Mouse (Mus musculus) limb, embryonic 10.5 days (tissue): Measurements from ENCODE around the gene Eid2b. TPM values are rescaled to one million over a fixed set of nuclear protein-coding genes. Genes with fewer than 3 reads are reported as not detected.
A peak's percentile ranks its signal among the peaks of the same experiment; 100 is the strongest.

Experiments
- DNase-seq: peaks from one replicate; pipeline ENCODE4 v3.0.0-alpha.2; 2017; ENCODE audit warnings: low spot score
- H3K27ac ChIP-seq: fragments of 300-500 bp; sonication (generic); 2 replicates; pipeline ENCODE4 v1.5.1; 2016; ENCODE audit warnings: mild to moderate bottlenecking
- H3K27me3 ChIP-seq: fragments of 300-500 bp; sonication (generic); 2 replicates; pipeline ENCODE4 v1.6.1; 2016; ENCODE audit warnings: low read depth, mild to moderate bottlenecking; ENCODE audit not compliant: poor library complexity, severe bottlenecking
- H3K36me3 ChIP-seq: fragments of 300-500 bp; sonication (generic); 2 replicates; pipeline ENCODE4 v1.6.1; 2016; ENCODE audit warnings: mild to moderate bottlenecking, moderate library complexity
- H3K4me1 ChIP-seq: fragments of 300-500 bp; sonication (generic); 2 replicates; pipeline ENCODE4 v1.6.1; 2016
- H3K4me3 ChIP-seq: fragments of 300-500 bp; sonication (generic); 2 replicates; pipeline ENCODE4 v1.5.1; 2016; ENCODE audit warnings: mild to moderate bottlenecking, moderate library complexity
- H3K9me3 ChIP-seq: fragments of 300-500 bp; sonication (generic); replicated peaks from 2 replicates; pipeline ENCODE4 v1.6.1; 2016; ENCODE audit warnings: mild to moderate bottlenecking
- WGBS: fragments of 180-500 bp; shearing (Covaris S2); methylation state at CpG from one replicate; pipeline ENCODE4 v1.1.7; 2016; 5-methylcytosine and 5-hydroxymethylcytosine counted together
- polyA plus RNA-seq: library from polyadenylated mRNA; unstranded; fragments of >200 nt; fragmentation: Nextera tagmentation; extraction: Ambion mirVana; gene quantifications from 2 replicates; pipeline ENCODE4 v1.2.1, GENCODE M21; 2016

Gene Eid2b
- polyA plus RNA-seq, 1 experiment from 2014 or later, result 11.2 TPM

GRCm38 (mm10) chr7:28311151-28311925 is 33.8 kb downstream of the Eid2b start:
- Histone ChIP-seq H3K27me3 (no peaks in the 10 kb centered on the region), H3K36me3 (peaks cover 68% of the 10 kb centered on the region), H3K9me3 (no peaks in the 10 kb centered on the region), H3K4me1 (peaks cover 20% of the 10 kb centered on the region), H3K27ac (peak overlapping the region; percentile 93), H3K4me3 (peak overlapping the region; percentile 84)
- no peak for DNase-seq
- 6% methylated on average over 35 of the region's 35 CpGs for WGBS

- H3K4me3 ChIP-seq, result peak within 1 kb of the TSS; percentile 84
- peaks cover 20% of the 10 kb centered on the region for H3K4me1 ChIP-seq
- under 1% methylated on average over 45 of the region's 45 CpGs for WGBS
- no peaks in the 10 kb centered on the region for H3K27me3 ChIP-seq
- peaks cover 68% of the 10 kb centered on the region for H3K36me3 ChIP-seq
- peak within 1 kb of the TSS; percentile 93 for H3K27ac ChIP-seq
- peak; percentile 96 for DNase-seq
- no peaks in the 10 kb centered on the region for H3K9me3 ChIP-seq
Measured at GRCm38 (mm10) chr7:28311926-28312543, 34.5 kb downstream of the Eid2b start, which contains the start of gene Timm50. Timm50 (minus strand) TSS chr7:28312072.

GRCm38 (mm10) chr7:28318036-28318435 is 40.5 kb downstream of the Eid2b start:
- Histone ChIP-seq H3K36me3 (peaks cover 92% of the 10 kb centered on the region), H3K4me3 (no peak overlapping the region), H3K27ac (no peak overlapping the region), H3K9me3 (no peaks in the 10 kb centered on the region), H3K4me1 (no peaks in the 10 kb centered on the region), H3K27me3 (no peaks in the 10 kb centered on the region)
- DNase-seq, result no peak
- 89% methylated on average over 3 of the region's 3 CpGs for WGBS

- H3K27me3 ChIP-seq, result no peaks in the 10 kb centered on the region
- H3K4me3 ChIP-seq, result no peak overlapping the region
- no peaks in the 10 kb centered on the region for H3K4me1 ChIP-seq
- 92% methylated on average over 17 of the region's 17 CpGs for WGBS
- H3K27ac ChIP-seq, result no peak overlapping the region
- H3K9me3 ChIP-seq, result no peaks in the 10 kb centered on the region
- DNase-seq, result no peak
- H3K36me3 ChIP-seq, result peaks cover 99% of the 10 kb centered on the region
Measured at GRCm38 (mm10) chr7:28318714-28319113, 41.2 kb downstream of the Eid2b start.

- no peaks in the 10 kb centered on the region for H3K9me3 ChIP-seq
- no peak overlapping the region for H3K27ac ChIP-seq
- 94% methylated on average over 15 of the region's 15 CpGs for WGBS
- H3K36me3 ChIP-seq, result peaks cover 100% of the 10 kb centered on the region
- no peak overlapping the region; the same call in 1 of the 2 replicates for H3K4me3 ChIP-seq
- H3K27me3 ChIP-seq, result no peaks in the 10 kb centered on the region
- no peak for DNase-seq
- H3K4me1 ChIP-seq, result no peaks in the 10 kb centered on the region
Measured at GRCm38 (mm10) chr7:28321974-28322720, 44.6 kb downstream of the Eid2b start.

- Histone ChIP-seq H3K4me1 (no peaks in the 10 kb centered on the region), H3K4me3 (no peak overlapping the region), H3K36me3 (peaks cover 100% of the 10 kb centered on the region), H3K9me3 (no peaks in the 10 kb centered on the region), H3K27ac (no peak overlapping the region), H3K27me3 (no peaks in the 10 kb centered on the region)
- DNase-seq, result no peak
- WGBS, result 97% methylated on average over 8 of the region's 8 CpGs
Measured at GRCm38 (mm10) chr7:28325293-28325692, 47.8 kb downstream of the Eid2b start.

GRCm38 (mm10) chr7:28326457-28326856 is 48.9 kb downstream of the Eid2b start:
- no peaks in the 10 kb centered on the region for H3K9me3 ChIP-seq
- H3K27me3 ChIP-seq, result no peaks in the 10 kb centered on the region
- no peak overlapping the region for H3K27ac ChIP-seq
- no peak for DNase-seq
- H3K4me3 ChIP-seq, result no peak overlapping the region
- peaks cover 100% of the 10 kb centered on the region for H3K36me3 ChIP-seq
- WGBS, result 87% methylated on average over 4 of the region's 4 CpGs
- no peaks in the 10 kb centered on the region for H3K4me1 ChIP-seq

- 96% methylated on average over 2 of the region's 2 CpGs for WGBS
- peaks cover 99% of the 10 kb centered on the region for H3K36me3 ChIP-seq
- H3K27ac ChIP-seq, result no peak overlapping the region
- no peak for DNase-seq
- H3K4me1 ChIP-seq, result no peaks in the 10 kb centered on the region
- no peaks in the 10 kb centered on the region for H3K9me3 ChIP-seq
- no peak overlapping the region for H3K4me3 ChIP-seq
- H3K27me3 ChIP-seq, result no peaks in the 10 kb centered on the region
Measured at GRCm38 (mm10) chr7:28328260-28328659, 50.7 kb downstream of the Eid2b start.

Other genes with a start within 250 kb of the Eid2b start
- gene Psmc4, start 227.6 kb upstream of the Eid2b start, polyA plus RNA-seq, result 438 and 454 TPM in 2 replicates
- 0.31 and 0.36 TPM in 2 replicates for gene Fcgbp, start 206.5 kb upstream of the Eid2b start, polyA plus RNA-seq
- 0.01 TPM in 1 of 2 replicates, not detected in the other for gene 9530053A07Rik, start 148.3 kb upstream of the Eid2b start, polyA plus RNA-seq
- 166 and 214 TPM in 2 replicates for gene Fbl, start 108.0 kb upstream of the Eid2b start, polyA plus RNA-seq
- gene Dyrk1b, start 98.3 kb upstream of the Eid2b start, polyA plus RNA-seq, result 13.4 and 21.0 TPM in 2 replicates
- 2.9 and 3.9 TPM in 2 replicates for gene Eid2, start 9.9 kb upstream of the Eid2b start, polyA plus RNA-seq
- gene Selenov, start 13.4 kb downstream of the Eid2b start, polyA plus RNA-seq, result not detected in 2 replicates
- gene Dll3, start 24.5 kb downstream of the Eid2b start, polyA plus RNA-seq, result 0.56 and 2.3 TPM in 2 replicates
- 223 and 243 TPM in 2 replicates for gene Timm50, start 34.3 kb downstream of the Eid2b start, polyA plus RNA-seq
- 123 and 124 TPM in 2 replicates for gene Supt5, start 61.0 kb downstream of the Eid2b start, polyA plus RNA-seq
- gene Rps16, start 72.9 kb downstream of the Eid2b start, polyA plus RNA-seq, result 972 and 1,174 TPM in 2 replicates
- 90.5 and 118 TPM in 2 replicates for gene Plekhg2, start 94.9 kb downstream of the Eid2b start, polyA plus RNA-seq
- 7.5 and 7.9 TPM in 2 replicates for gene Zfp36, start 102.5 kb downstream of the Eid2b start, polyA plus RNA-seq
- gene Med29, start 115.0 kb downstream of the Eid2b start, polyA plus RNA-seq, result 65.1 and 67.0 TPM in 2 replicates
- 81.3 and 91.5 TPM in 2 replicates for gene Paf1, start 115.2 kb downstream of the Eid2b start, polyA plus RNA-seq
- gene Gmfg, start 159.7 kb downstream of the Eid2b start, polyA plus RNA-seq, result 6.8 and 7.7 TPM in 2 replicates
- 4.1 and 5.0 TPM in 2 replicates for gene Lrfn1, start 174.2 kb downstream of the Eid2b start, polyA plus RNA-seq
- gene Ifnl2, start 232.7 kb downstream of the Eid2b start, polyA plus RNA-seq, result not detected in 2 replicates
- not detected in 2 replicates for gene Ifnl3, start 245.1 kb downstream of the Eid2b start, polyA plus RNA-seq